Comparison of ENCODE assay signal across 8 mouse cellular contexts in the genomic region with DNA sequence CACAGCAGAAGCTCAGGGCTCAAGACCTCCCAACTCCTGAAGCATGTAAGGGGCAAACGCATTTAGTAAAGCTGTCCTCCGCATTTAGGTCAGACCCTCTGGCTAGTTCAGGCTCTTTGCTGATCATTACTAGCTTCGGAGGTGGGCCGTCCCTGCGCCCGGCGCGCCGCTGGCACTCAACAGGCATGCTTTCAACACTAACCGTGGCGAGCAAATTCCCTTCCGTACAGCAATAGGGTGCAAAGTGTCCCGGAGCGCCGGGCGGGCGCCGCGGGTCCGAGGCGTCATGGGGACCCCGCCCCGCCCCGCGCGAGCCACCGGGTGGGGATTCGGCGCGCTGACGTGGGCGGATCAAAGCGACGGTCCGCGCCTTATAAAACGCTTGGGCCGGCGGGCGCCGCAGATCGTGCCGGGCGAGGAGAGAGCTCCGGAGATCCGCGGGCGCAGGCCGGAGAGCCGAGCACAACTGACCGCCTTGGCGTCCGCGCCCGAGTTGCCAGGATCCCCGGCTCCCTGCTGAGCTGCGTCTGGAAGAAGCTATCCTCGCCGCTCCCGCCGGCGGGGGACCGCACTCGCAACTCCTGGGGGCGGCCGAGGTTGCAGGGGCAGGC. TPM values are rescaled to one million over a fixed set of nuclear protein-coding genes. Genes with fewer than 3 reads are reported as not detected.
DNase-seq lines count a peak whose midpoint lies in the region; ATAC-seq lines count a peak whose summit lies in the region.

A gene (plus strand): TSS at position 402 of the 611 bp plus-strand sequence.

- under 1% methylated on average over 64 of the region's 66 CpGs for WGBS in heart, embryonic 12.5 days
- under 1% methylated on average over 66 of the region's 66 CpGs for WGBS in midbrain, embryonic 15.5 days

- H3K27me3 ChIP-seq in heart, embryonic 12.5 days (replicated peaks) = peaks cover 45% of the 10 kb centered on the region
- H3K27me3 ChIP-seq in midbrain, embryonic 15.5 days (replicated peaks) = peaks cover 81% of the 10 kb centered on the region

- peak; percentile 56 for DNase-seq in ovary, postnatal 36 days (ENCODE audit: low spot score)
- DNase-seq in ovary, adult 18-20 months (ENCODE audit: low spot score) = no peak
- DNase-seq in embryo, embryonic 11 days = peak; percentile 72
- DNase-seq in kidney, postnatal 36 days = peak; percentile 23 to 60
- DNase-seq in frontal cortex, postnatal 25 days (ENCODE audit: low spot score in 2 of 2) = no peak
- no peak for DNase-seq in left cerebral cortex, adult 9 months (ENCODE audit: low spot score in 2 of 2)

- peak within 1 kb of the TSS; percentile 73 for H3K9ac ChIP-seq in heart, embryonic 12.5 days
- peak within 1 kb of the TSS; percentile 41 for H3K9ac ChIP-seq in midbrain, embryonic 15.5 days

- peak within 1 kb of the TSS; percentile 59 for H3K4me3 ChIP-seq in heart, embryonic 12.5 days
- peak within 1 kb of the TSS; percentile 47 for H3K4me3 ChIP-seq in midbrain, embryonic 15.5 days

- no peaks in the 10 kb centered on the region for H3K9me3 ChIP-seq in heart, embryonic 12.5 days (replicated peaks)
- H3K9me3 ChIP-seq in midbrain, embryonic 15.5 days = no peaks in the 10 kb centered on the region

- H3K27ac ChIP-seq in heart, embryonic 12.5 days (ENCODE audit: poor library complexity, severe bottlenecking) = no peak within 1 kb of the TSS
- H3K27ac ChIP-seq in midbrain, embryonic 15.5 days = no peak within 1 kb of the TSS

- ATAC-seq in heart, embryonic 12.5 days (ENCODE audit: insufficient number of reproducible peaks, low FRiP score) = no peak
- ATAC-seq in midbrain, embryonic 15.5 days (replicated peaks) = no peak

- peak within 1 kb of the TSS; percentile 98 for H3K4me2 ChIP-seq in heart, embryonic 12.5 days
- peak within 1 kb of the TSS; percentile 90 for H3K4me2 ChIP-seq in midbrain, embryonic 15.5 days

- H3K36me3 ChIP-seq in heart, embryonic 12.5 days = no peaks in the 10 kb centered on the region
- H3K36me3 ChIP-seq in midbrain, embryonic 15.5 days (replicated peaks) = no peaks in the 10 kb centered on the region

- H3K4me1 ChIP-seq in heart, embryonic 12.5 days (replicated peaks) = peaks cover 48% of the 10 kb centered on the region
- peaks cover 50% of the 10 kb centered on the region for H3K4me1 ChIP-seq in midbrain, embryonic 15.5 days

RNA-seq across cellular contexts. Expression of the gene that starts here (rescaled TPM):
- polyA plus RNA-seq in heart, embryonic 12.5 days (2016; fragmentation: Nextera tagmentation; extraction: Ambion mirVana) = 26.3 and 31.0 TPM in 2 replicates
- 0.99 and 1.0 TPM in 2 replicates for polyA plus RNA-seq in midbrain, embryonic 15.5 days (2015; fragmentation: Nextera tagmentation; extraction: Ambion mirVana)

Comparison
In these comparisons a context has a peak if more than half of its experiments do, and no peak if none do; other contexts are left out.
1. RNA of the gene that starts here (polyA plus RNA-seq): 26.3 to 31.0 TPM in heart, embryonic 12.5 days; 0.99 to 1.0 TPM in midbrain, embryonic 15.5 days; every median in the first group is over 10 times any median in the second.
2. DNase-seq: peak in ovary, postnatal 36 days (single experiment), embryo, embryonic 11 days (single experiment) and kidney, postnatal 36 days (2 of 2); none in ovary, adult 18-20 months (single experiment), frontal cortex, postnatal 25 days (0 of 2) and left cerebral cortex, adult 9 months (0 of 2).